Mouse (Mus musculus) forebrain, embryonic 14.5 days (tissue): ENCODE data around the gene Uba52. TPM values are rescaled to one million over a fixed set of nuclear protein-coding genes. Genes with fewer than 3 reads are reported as not detected.

Source experiments
- ATAC-seq: fragments of 200-750 bp; cut with Nextera tagmentation; 2 replicates; pipeline ENCODE4 v1.8.0; 2017; ENCODE audit warnings: mild to moderate bottlenecking, moderate library complexity
- DNase-seq: peaks from one replicate; pipeline ENCODE4 v3.0.0-alpha.2; 2015; ENCODE audit warnings: low spot score
- H3K27ac ChIP-seq: fragments of 300-500 bp; sonication (generic); 2 replicates; pipeline ENCODE4 v1.5.1; 2014; ENCODE audit warnings: low read depth, mild to moderate bottlenecking, control low read depth, low read length, moderate library complexity
- H3K27me3 ChIP-seq: fragments of 300-500 bp; sonication (generic); replicated peaks from 2 replicates; pipeline ENCODE4 v1.6.1; 2014; ENCODE audit warnings: low read length, control low read depth, mixed read lengths; ENCODE audit not compliant: control insufficient read depth, insufficient read depth
- H3K36me3 ChIP-seq: fragments of 300-500 bp; sonication (generic); 2 replicates; pipeline ENCODE4 v1.6.1; 2014; ENCODE audit warnings: low read length, control low read depth; ENCODE audit not compliant: control insufficient read depth, insufficient read depth
- H3K4me1 ChIP-seq: fragments of 300-500 bp; sonication (generic); 2 replicates; pipeline ENCODE4 v1.6.1; 2014; ENCODE audit warnings: antibody characterized with exemption, low read length, control low read depth; ENCODE audit not compliant: control insufficient read depth, insufficient read depth
- H3K4me2 ChIP-seq: fragments of 300-500 bp; sonication (generic); 2 replicates; pipeline ENCODE4 v1.6.1; 2014; ENCODE audit warnings: mild to moderate bottlenecking, control low read depth, low read length
- H3K4me3 ChIP-seq: fragments of 300-500 bp; sonication (generic); 2 replicates; pipeline ENCODE4 v1.5.1; 2014; ENCODE audit warnings: low read depth, low read length, control low read depth
- H3K9ac ChIP-seq: fragments of 300-500 bp; sonication (generic); 2 replicates; pipeline ENCODE4 v1.6.1; 2014; ENCODE audit warnings: mild to moderate bottlenecking, low read length, control low read depth, moderate library complexity
- H3K9me3 ChIP-seq: fragments of 300-500 bp; sonication (generic); replicated peaks from 2 replicates; pipeline ENCODE4 v1.6.1; 2016; ENCODE audit warnings: low read length, control low read depth, mixed read lengths; ENCODE audit not compliant: control insufficient read depth
- WGBS: fragments of 180-500 bp; shearing (Covaris S2); extraction: QIAGEN DNeasy Blood & Tissue Kit; methylation state at CpG from one replicate; pipeline ENCODE4 v1.1.7; 2014; 5-methylcytosine and 5-hydroxymethylcytosine counted together
- polyA plus RNA-seq: library from polyadenylated mRNA; unstranded; fragments of >200 nt; fragmentation: Nextera tagmentation; extraction: Ambion mirVana; gene quantifications from 2 replicates; pipeline ENCODE4 v1.2.1, GENCODE M21; 2014

Uba52 gene
- polyA plus RNA-seq, 1 experiment from 2014 or later = 911 TPM

GRCm38 (mm10) chr8:70462516-70462813 is 48.1 kb downstream of the Uba52 start:
- Histone ChIP-seq H3K4me2 (no peak overlapping the region), H3K4me1 (no peaks in the 10 kb centered on the region), H3K9me3 (no peaks in the 10 kb centered on the region), H3K27ac (no peak overlapping the region), H3K36me3 (no peaks in the 10 kb centered on the region), H3K27me3 (no peaks in the 10 kb centered on the region), H3K9ac (no peak overlapping the region), H3K4me3 (no peak overlapping the region)
- 89% methylated on average over 8 of the region's 8 CpGs for WGBS
- DNase-seq (no peak), ATAC-seq (no peak)

GRCm38 (mm10) chr8:70461765-70462515 is 48.7 kb downstream of the Uba52 start:
- H3K9me3 ChIP-seq = no peaks in the 10 kb centered on the region
- H3K36me3 ChIP-seq = no peaks in the 10 kb centered on the region
- H3K4me2 ChIP-seq = no peak overlapping the region
- H3K9ac ChIP-seq = no peak overlapping the region
- no peaks in the 10 kb centered on the region for H3K4me1 ChIP-seq
- WGBS = 93% methylated on average over 16 of the region's 16 CpGs
- no peak overlapping the region for H3K27ac ChIP-seq
- ATAC-seq = no peak
- H3K4me3 ChIP-seq = no peak overlapping the region
- no peaks in the 10 kb centered on the region for H3K27me3 ChIP-seq
- DNase-seq = no peak

GRCm38 (mm10) chr8:70460606-70461005 is 50.0 kb downstream of the Uba52 start:
- WGBS = 83% methylated on average over 9 of the region's 9 CpGs

DNA sequence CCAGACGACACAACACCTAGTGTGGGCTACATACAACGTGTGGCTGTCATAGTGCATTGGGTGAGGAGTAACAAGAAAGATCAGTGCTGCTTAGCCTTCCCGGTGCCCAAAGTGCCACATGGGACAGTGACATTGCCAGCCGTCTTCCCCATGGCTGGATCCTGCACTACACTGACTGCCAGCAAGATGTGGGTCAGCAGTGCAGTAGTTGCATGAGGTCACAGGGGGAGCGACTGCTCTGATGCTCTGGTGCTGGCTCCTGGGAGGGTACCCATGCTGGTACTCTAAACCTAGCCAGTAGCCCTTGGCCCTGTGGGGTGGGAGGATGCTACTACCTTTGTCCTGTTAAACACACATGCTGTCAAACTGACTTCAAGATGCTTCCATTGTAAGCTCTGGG is 50.4 kb downstream of the Uba52 start:
- WGBS = 87% methylated on average over 5 of the region's 5 CpGs
- Histone ChIP-seq H3K4me1 (no peaks in the 10 kb centered on the region), H3K9ac (no peak overlapping the region), H3K36me3 (no peaks in the 10 kb centered on the region), H3K27ac (no peak overlapping the region), H3K4me3 (no peak overlapping the region), H3K9me3 (no peaks in the 10 kb centered on the region), H3K4me2 (no peak overlapping the region), H3K27me3 (no peaks in the 10 kb centered on the region)
- DNase-seq = no peak
- no peak for ATAC-seq

More at GRCm38 (mm10) chr8:70460606-70461005, 50.0 kb downstream of the Uba52 start:
- no peak overlapping the region for H3K4me2 ChIP-seq
- H3K36me3 ChIP-seq = no peaks in the 10 kb centered on the region
- H3K9me3 ChIP-seq = no peaks in the 10 kb centered on the region
- H3K4me1 ChIP-seq = no peaks in the 10 kb centered on the region
- H3K9ac ChIP-seq = no peak overlapping the region
- no peak overlapping the region for H3K27ac ChIP-seq
- no peaks in the 10 kb centered on the region for H3K27me3 ChIP-seq
- ATAC-seq (no peak), DNase-seq (no peak)
- no peak overlapping the region for H3K4me3 ChIP-seq

GRCm38 (mm10) chr8:70459636-70460035 is 51.0 kb downstream of the Uba52 start:
- H3K4me3 ChIP-seq = no peak overlapping the region
- H3K27ac ChIP-seq = no peak overlapping the region
- no peaks in the 10 kb centered on the region for H3K9me3 ChIP-seq
- H3K27me3 ChIP-seq = no peaks in the 10 kb centered on the region
- H3K4me1 ChIP-seq = no peaks in the 10 kb centered on the region
- H3K36me3 ChIP-seq = no peaks in the 10 kb centered on the region
- DNase-seq (no peak), ATAC-seq (no peak)
- 95% methylated on average over 2 of the region's 2 CpGs for WGBS
- no peak overlapping the region for H3K9ac ChIP-seq
- H3K4me2 ChIP-seq = no peak overlapping the region

DNA sequence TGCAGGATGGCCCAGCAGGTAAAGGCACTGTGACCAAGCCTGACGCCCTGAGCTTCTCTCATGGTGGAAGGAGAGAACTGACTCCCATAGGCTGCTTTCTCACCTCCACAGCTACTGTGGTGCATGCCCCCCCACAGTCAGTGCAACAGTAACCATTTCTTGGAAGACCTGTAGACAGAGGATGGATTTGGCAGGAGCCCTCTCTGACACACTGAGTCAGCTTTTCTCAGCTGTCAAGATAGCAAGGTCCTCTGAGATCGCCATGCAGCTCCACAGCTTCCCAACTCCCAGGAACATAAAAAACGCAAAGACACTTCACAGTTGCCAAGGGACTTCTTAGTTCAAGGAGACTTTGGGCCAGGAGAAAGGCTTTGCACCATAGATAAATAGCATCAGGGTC is 52.1 kb downstream of the Uba52 start:
- no peak overlapping the region for H3K27ac ChIP-seq
- no peak overlapping the region for H3K9ac ChIP-seq
- ATAC-seq = no peak

More for the DNA sequence above, 52.1 kb downstream of the Uba52 start:
- no peak for DNase-seq
- H3K27me3 ChIP-seq = no peaks in the 10 kb centered on the region
- H3K4me3 ChIP-seq = no peak overlapping the region
- no peaks in the 10 kb centered on the region for H3K4me1 ChIP-seq
- no peaks in the 10 kb centered on the region for H3K9me3 ChIP-seq
- no peaks in the 10 kb centered on the region for H3K36me3 ChIP-seq
- whole genome bisulfite sequencing = 91% methylated on average over 3 of the region's 3 CpGs
- H3K4me2 ChIP-seq = no peak overlapping the region

Other genes starting within 250 kb of the Uba52 start
- gene Homer3, start 228.0 kb downstream of the Uba52 start, polyA plus RNA-seq = 31.5 and 42.8 TPM in 2 replicates
- gene Ddx49, start 208.3 kb downstream of the Uba52 start, polyA plus RNA-seq = 51.5 and 52.3 TPM in 2 replicates
- 305 and 332 TPM in 2 replicates for gene Cope, start 208.3 kb downstream of the Uba52 start, polyA plus RNA-seq
- gene Cers1, start 195.0 kb downstream of the Uba52 start, polyA plus RNA-seq = 20.8 and 27.6 TPM in 2 replicates
- gene Gdf1, start 181.0 kb downstream of the Uba52 start, polyA plus RNA-seq = 2.1 and 4.2 TPM in 2 replicates
- 11.8 and 14.0 TPM in 2 replicates for gene Upf1, start 157.5 kb downstream of the Uba52 start, polyA plus RNA-seq
- 0.48 TPM in 1 of 2 replicates, not detected in the other for gene Comp, start 137.2 kb downstream of the Uba52 start, polyA plus RNA-seq
- gene Crtc1, start 71.2 kb downstream of the Uba52 start, polyA plus RNA-seq = 23.9 and 30.7 TPM in 2 replicates
- gene Klhl26, start 33.8 kb downstream of the Uba52 start, polyA plus RNA-seq = 19.3 and 19.6 TPM in 2 replicates
- 84.4 and 87.4 TPM in 2 replicates for gene Tmem59l, start 23.4 kb downstream of the Uba52 start, polyA plus RNA-seq
- 1.7 and 3.2 TPM in 2 replicates for gene Crlf1, start 17.6 kb downstream of the Uba52 start, polyA plus RNA-seq
- gene Rex1bd, start 4.0 kb downstream of the Uba52 start, polyA plus RNA-seq = 174 and 199 TPM in 2 replicates
- 363 and 380 TPM in 2 replicates for gene Fkbp8, start 16.9 kb upstream of the Uba52 start, polyA plus RNA-seq
- gene Kxd1, start 17.2 kb upstream of the Uba52 start, polyA plus RNA-seq = 49.1 and 57.9 TPM in 2 replicates
- 15.1 TPM in 2 replicates for gene Ell, start 28.7 kb upstream of the Uba52 start, polyA plus RNA-seq
- 59.0 and 75.1 TPM in 2 replicates for gene Isyna1, start 83.6 kb upstream of the Uba52 start, polyA plus RNA-seq
- 135 and 147 TPM in 2 replicates for gene Ssbp4, start 98.1 kb upstream of the Uba52 start, polyA plus RNA-seq
- 0.89 and 1.9 TPM in 2 replicates for gene Lrrc25, start 105.4 kb upstream of the Uba52 start, polyA plus RNA-seq
- 0.16 and 0.20 TPM in 2 replicates for gene Gdf15, start 121.7 kb upstream of the Uba52 start, polyA plus RNA-seq
- 85.7 and 101 TPM in 2 replicates for gene Pgpep1, start 149.6 kb upstream of the Uba52 start, polyA plus RNA-seq
- gene Lsm4, start 162.4 kb upstream of the Uba52 start, polyA plus RNA-seq = 200 and 220 TPM in 2 replicates
- 87.2 and 94.0 TPM in 2 replicates for gene Jund, start 188.1 kb upstream of the Uba52 start, polyA plus RNA-seq
- gene Iqcn, start 192.7 kb upstream of the Uba52 start, polyA plus RNA-seq = 0.06 and 0.10 TPM in 2 replicates
- gene Gm3336, start 207.7 kb upstream of the Uba52 start, polyA plus RNA-seq = not detected in 2 replicates
- gene Pde4c, start 212.9 kb upstream of the Uba52 start, polyA plus RNA-seq = not detected in 2 replicates
- 330 and 371 TPM in 2 replicates for gene Rab3a, start 243.9 kb upstream of the Uba52 start, polyA plus RNA-seq